Comparison of ENCODE assay signal across 8 mouse cellular contexts in genomic region chr17:71486231-71486851, GRCm38 (mm10). TPM values are rescaled to one million over a fixed set of nuclear protein-coding genes. Genes with fewer than 3 reads are reported as not detected.
A peak's percentile ranks its signal among the peaks of the same experiment; 100 is the strongest.
DNase-seq lines count a peak whose midpoint lies in the region; ATAC-seq and TF ChIP-seq lines count a peak whose summit lies in the region.

No protein-coding gene starts in this region.

- 28% methylated on average over 8 of the region's 8 CpGs for WGBS in liver, embryonic 13.5 days (ENCODE audit: insufficient replicate concordance)
- 2% methylated on average over 8 of the region's 8 CpGs for WGBS in spleen, adult 2 months

- peak overlapping the region; percentile 98 for H3K27ac ChIP-seq in brown adipose tissue, adult 24 weeks (replicated peaks; ENCODE audit: low read depth, low read length)
- H3K27ac ChIP-seq in liver, embryonic 13.5 days, result peak overlapping the region; percentile 64
- peak overlapping the region; percentile 97 for H3K27ac ChIP-seq in spleen, adult 2 months (ENCODE audit: insufficient read depth, low read length)

- no peaks in the 10 kb centered on the region for H3K9me3 ChIP-seq in liver, embryonic 13.5 days (replicated peaks)

- ATAC-seq in hematopoietic stem cell, adult 5-6 weeks (replicated peaks in 1 of 2; ENCODE audit: insufficient read depth in 1 of 2, low FRiP score in 2 of 2, low TSS enrichment in 1 of 2, low read depth in 1 of 2, poor library complexity in 2 of 2, severe bottlenecking in 2 of 2), result peak; percentile 57 to 62
- no peak for ATAC-seq in liver, embryonic 13.5 days (ENCODE audit: low read depth)

- TF ChIP-seq POLR2A in spleen, adult 2 months (IDR thresholded peaks at IDR 0.05; ENCODE audit: low read depth, low read length), result peak; percentile 48

- peaks cover 2% of the 10 kb centered on the region; the same call in 1 of the 2 replicates for H3K4me1 ChIP-seq in brown adipose tissue, adult 24 weeks (ENCODE audit: control insufficient read depth, insufficient read depth, insufficient read length, low read length)
- H3K4me1 ChIP-seq in liver, embryonic 13.5 days (replicated peaks), result peaks cover 44% of the 10 kb centered on the region
- H3K4me1 ChIP-seq in spleen, adult 2 months (ENCODE audit: control insufficient read depth, insufficient read depth, insufficient read length), result peaks cover 22% of the 10 kb centered on the region

- H3K4me3 ChIP-seq in brown adipose tissue, adult 24 weeks (ENCODE audit: insufficient read depth, low read depth, low read length), result peak overlapping the region; percentile 49
- peak overlapping the region; percentile 44 for H3K4me3 ChIP-seq in liver, embryonic 13.5 days (replicated peaks)
- H3K4me3 ChIP-seq in spleen, adult 2 months (ENCODE audit: extremely low read depth, insufficient read depth, insufficient read length), result peak overlapping the region; percentile 41

- peak overlapping the region; percentile 67 for H3K4me2 ChIP-seq in liver, embryonic 13.5 days

- intact Hi-C loops in left cerebral cortex, postnatal 36 days (cut with DNase I), result no loop called here

- no peaks in the 10 kb centered on the region for H3K36me3 ChIP-seq in liver, embryonic 13.5 days
- no peaks in the 10 kb centered on the region for H3K36me3 ChIP-seq in spleen, adult 2 months (ENCODE audit: control insufficient read depth, insufficient read depth, low read length)

- peak overlapping the region; percentile 66 for H3K9ac ChIP-seq in liver, embryonic 13.5 days

- H3K27me3 ChIP-seq in liver, embryonic 13.5 days, result no peaks in the 10 kb centered on the region
- no peaks in the 10 kb centered on the region for H3K27me3 ChIP-seq in spleen, adult 2 months (ENCODE audit: control insufficient read depth, insufficient read depth, low read length)

- peak; percentile 32 for DNase-seq in ES-CJ7 (ENCODE audit: low read depth, low spot score)
- no peak for DNase-seq in liver, embryonic 13.5 days
- peak; percentile 64 to 75 for DNase-seq in spleen, adult 2 months (ENCODE audit: low read depth in 1 of 2, low spot score in 2 of 2)
- DNase-seq in cerebellum, postnatal 25 days, result no peak
- DNase-seq in left cerebral cortex, postnatal 36 days (ENCODE audit: low spot score in 2 of 2), result no peak
- DNase-seq in frontal cortex, postnatal 10 days (ENCODE audit: low spot score in 2 of 2), result no peak

- no peak for TF ChIP-seq CTCF in spleen, adult 2 months (IDR thresholded peaks at IDR 0.05; ENCODE audit: extremely low read depth, insufficient read depth, insufficient read length, insufficient replicate concordance)

RNA-seq across cellular contexts. Expression of gene Smchd1, which starts 11.2 kb away (rescaled TPM):
- polyA plus RNA-seq in brown adipose tissue, adult 24 weeks (2012; ENCODE audit: insufficient read depth, insufficient read length, missing spikeins), result 7.2 and 11.8 TPM in 2 replicates
- 167 and 249 TPM in 2 replicates for total RNA-seq in hematopoietic stem cell, adult 5-6 weeks (2017)
- polyA plus RNA-seq in liver, embryonic 13.5 days (2015; fragmentation: Nextera tagmentation; extraction: Ambion mirVana), result 37.2 and 39.3 TPM in 2 replicates
- 12.3 and 14.3 TPM in 2 replicates for polyA plus RNA-seq in spleen, adult 2 months (2012; rRNA removed)
- total RNA-seq in left cerebral cortex, postnatal 36 days (2021), result 10 to 100 TPM; 28.5 to 37.2 TPM

RNA-seq across cellular contexts. Expression of gene Gm4707, which starts 26.6 kb away (rescaled TPM):
- polyA plus RNA-seq in brown adipose tissue, adult 24 weeks (2012; ENCODE audit: insufficient read depth, insufficient read length, missing spikeins), result 3.1 and 3.3 TPM in 2 replicates
- total RNA-seq in hematopoietic stem cell, adult 5-6 weeks (2017), result 6.1 and 10.0 TPM in 2 replicates
- polyA plus RNA-seq in liver, embryonic 13.5 days (2015; fragmentation: Nextera tagmentation; extraction: Ambion mirVana), result 0.75 and 1.1 TPM in 2 replicates
- 1.5 and 1.7 TPM in 2 replicates for polyA plus RNA-seq in spleen, adult 2 months (2012; rRNA removed)
- 1 to 10 TPM; 2.6 to 3.1 TPM for total RNA-seq in left cerebral cortex, postnatal 36 days (2021)

RNA-seq across cellular contexts. Expression of gene Ndc80, which starts 40.3 kb away (rescaled TPM):
- not detected in 2 replicates for polyA plus RNA-seq in brown adipose tissue, adult 24 weeks (2012; ENCODE audit: insufficient read depth, insufficient read length, missing spikeins)
- total RNA-seq in hematopoietic stem cell, adult 5-6 weeks (2017), result 70.4 and 77.5 TPM in 2 replicates
- polyA plus RNA-seq in liver, embryonic 13.5 days (2015; fragmentation: Nextera tagmentation; extraction: Ambion mirVana), result 36.0 and 45.5 TPM in 2 replicates
- polyA plus RNA-seq in spleen, adult 2 months (2012; rRNA removed), result 0.46 and 0.48 TPM in 2 replicates
- total RNA-seq in left cerebral cortex, postnatal 36 days (2021), result under 1 TPM; 0.49 to 0.57 TPM

Comparison
In these comparisons a context has a peak if more than half of its experiments do, and no peak if none do; other contexts are left out.
1. DNase-seq: peak in ES-CJ7 (single experiment) and spleen, adult 2 months (2 of 2); none in liver, embryonic 13.5 days (single experiment), cerebellum, postnatal 25 days (0 of 2), left cerebral cortex, postnatal 36 days (0 of 2) and frontal cortex, postnatal 10 days (0 of 2).
2. RNA of gene Ndc80, which starts 40.3 kb away (polyA plus RNA-seq): 36.0 to 45.5 TPM in liver, embryonic 13.5 days; 0.46 to 0.48 TPM in spleen, adult 2 months and not detected in brown adipose tissue, adult 24 weeks; every median in the first group is over 10 times any median in the second.
3. Peak in every context shown above with its lines, with median percentiles within 50 percentile points of each other: H3K27ac ChIP-seq and H3K4me3 ChIP-seq.